Mouse (Mus musculus) gastrocnemius, postnatal 10 days (tissue): Measurements from ENCODE around the gene Slfn5. TPM values are rescaled to one million over a fixed set of nuclear protein-coding genes. Genes with fewer than 3 reads are reported as not detected.
"Not testable (repeated sequence)": the region's sequence is repeated elsewhere in the genome, so short reads cannot be mapped to it uniquely, and the experiment has no call there.

ENCODE experiments used
- DNase-seq: peaks from one replicate; pipeline ENCODE4 v3.0.0; 2021; ENCODE audit warnings: mixed read lengths
- total RNA-seq, 2 experiments: library from RNA; stranded (reverse); gene quantifications; 2 replicates each; pipeline ENCODE4 v1.2.3; 2021

Gene Slfn5
- total RNA-seq, 2 experiments from 2014 or later = 29.9 to 35.5 TPM

- no peak for DNase-seq
Observed at GRCm38 (mm10) chr11:82945636-82946035, 5.5 kb upstream of the Slfn5 start.

GRCm38 (mm10) chr11:82947457-82947856 lies 3.7 kb upstream of the Slfn5 start:
- no peak for DNase-seq

GRCm38 (mm10) chr11:82949036-82949435 lies 2.1 kb upstream of the Slfn5 start:
- DNase-seq = no peak

- DNase-seq = peak; percentile 57
Observed at GRCm38 (mm10) chr11:82951865-82952611, 889 bp downstream of the Slfn5 start.

GRCm38 (mm10) chr11:82952612-82953542 lies 1.7 kb downstream of the Slfn5 start:
- no peak for DNase-seq

GRCm38 (mm10) chr11:82954631-82955030 lies 3.5 kb downstream of the Slfn5 start:
- DNase-seq = no peak

- DNase-seq = no peak
Observed at GRCm38 (mm10) chr11:82956925-82957324, 5.8 kb downstream of the Slfn5 start.

- DNase-seq = no peak
Observed at GRCm38 (mm10) chr11:82959613-82960012, 8.5 kb downstream of the Slfn5 start.

GRCm38 (mm10) chr11:82961743-82962142 lies 10.6 kb downstream of the Slfn5 start:
- DNase-seq = no peak

GRCm38 (mm10) chr11:82962215-82962614 lies 11.1 kb downstream of the Slfn5 start:
- DNase-seq = no peak

GRCm38 (mm10) chr11:82970712-82971589 lies 19.8 kb downstream of the Slfn5 start:
- peak; percentile 34 for DNase-seq

GRCm38 (mm10) chr11:82971590-82971974 lies 20.4 kb downstream of the Slfn5 start:
- DNase-seq = no peak

GRCm38 (mm10) chr11:82973916-82974315 lies 22.8 kb downstream of the Slfn5 start:
- no peak for DNase-seq

GRCm38 (mm10) chr11:82982409-82982808 lies 31.3 kb downstream of the Slfn5 start:
- DNase-seq = not testable (repeated sequence)

- no peak for DNase-seq
Observed at GRCm38 (mm10) chr11:82983193-82983592, 32.0 kb downstream of the Slfn5 start.

GRCm38 (mm10) chr11:82987621-82988020 lies 36.5 kb downstream of the Slfn5 start:
- DNase-seq = no peak

- no peak for DNase-seq
Observed at GRCm38 (mm10) chr11:82989357-82989756, 38.2 kb downstream of the Slfn5 start.

GRCm38 (mm10) chr11:82990612-82991385 lies 39.6 kb downstream of the Slfn5 start:
- DNase-seq = peak; percentile 20

- peak; percentile 68 for DNase-seq
Observed at GRCm38 (mm10) chr11:82991469-82992166, 40.5 kb downstream of the Slfn5 start, which contains the start of gene Slfn9. Gene Slfn9, minus strand, starts transcription at chr11:82991830.

GRCm38 (mm10) chr11:83013356-83013755 lies 62.2 kb downstream of the Slfn5 start:
- no peak for DNase-seq
